In the genomic region with DNA sequence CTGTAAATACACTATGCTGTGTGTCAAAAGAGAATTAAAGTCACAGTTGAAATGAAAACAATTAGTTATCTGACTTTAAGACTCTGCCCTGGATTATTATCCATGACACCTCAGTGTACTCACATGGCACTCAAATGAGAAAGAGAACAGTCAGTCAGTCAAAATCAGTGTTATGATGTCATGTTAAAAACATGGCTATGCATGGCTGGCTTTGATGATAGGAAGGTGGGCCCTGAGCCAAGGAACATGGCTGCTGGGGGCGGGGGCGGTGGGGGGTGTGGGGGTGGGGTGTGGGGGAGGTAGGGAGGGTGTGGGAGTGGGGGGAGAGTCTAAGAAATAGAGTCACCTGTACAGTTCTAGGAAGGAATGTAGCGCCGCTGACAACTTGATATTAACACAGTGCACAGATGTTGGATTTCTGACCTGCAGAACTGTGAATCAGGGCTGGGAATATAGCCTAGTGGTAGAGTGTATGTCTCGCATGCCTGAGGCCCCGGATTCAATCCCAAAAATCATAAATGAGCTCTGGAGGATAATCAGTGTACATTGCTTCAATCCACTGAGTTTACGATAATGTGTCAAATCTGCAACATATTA, we compare ENCODE assay signal across 27 mouse cellular contexts. TPM values are rescaled to one million over a fixed set of nuclear protein-coding genes. Genes with fewer than 3 reads are reported as not detected.
A peak's percentile ranks its signal among the peaks of the same experiment; 100 is the strongest.
DNase-seq lines count a peak whose midpoint lies in the region; ATAC-seq and TF ChIP-seq lines count a peak whose summit lies in the region.
"Had no signal": no experiment of that assay in that cellular context is flagged by ENCODE, and none has a peak within 500 bp of the region (broad histone marks: within the 10 kb centered on the region; RNA-seq: fewer than 3 reads in every experiment).

No protein-coding gene starts in this region.

- H3K4me3 ChIP-seq in heart, embryonic 14.5 days (ENCODE audit: control insufficient read depth in 1 of 2, insufficient read depth in 1 of 2, low read depth in 1 of 2, low read length in 2 of 2), result no peak overlapping the region
- no peak overlapping the region for H3K4me3 ChIP-seq in heart, postnatal 0 days (ENCODE audit: low read depth, low read length)
- H3K4me3 ChIP-seq in kidney, embryonic 16.5 days (ENCODE audit: low read length), result no peak overlapping the region
- no peak overlapping the region for H3K4me3 ChIP-seq in limb, embryonic 14.5 days (replicated peaks; ENCODE audit: low read length)
- H3K4me3 ChIP-seq: embryonic facial prominence, embryonic 12.5 days; embryonic facial prominence, embryonic 15.5 days; gastrocnemius, adult 2 months; hindbrain, embryonic 10.5 days; hindbrain, embryonic 13.5 days; intestine, embryonic 15.5 days had no signal

- no peaks in the 10 kb centered on the region for H3K27me3 ChIP-seq in heart, embryonic 14.5 days (ENCODE audit: control insufficient read depth, insufficient read depth, low read length)
- H3K27me3 ChIP-seq in heart, postnatal 0 days (ENCODE audit: control insufficient read depth, insufficient read depth, low read length), result no peaks in the 10 kb centered on the region
- H3K27me3 ChIP-seq in kidney, embryonic 16.5 days (ENCODE audit: insufficient read depth, low read length), result no peaks in the 10 kb centered on the region
- H3K27me3 ChIP-seq in limb, embryonic 14.5 days (ENCODE audit: control insufficient read depth, insufficient read depth, low read length), result no peaks in the 10 kb centered on the region
- H3K27me3 ChIP-seq: embryonic facial prominence, embryonic 12.5 days; embryonic facial prominence, embryonic 15.5 days; hindbrain, embryonic 13.5 days; intestine, embryonic 15.5 days had no signal

- peaks cover 3 to 4% of the 10 kb centered on the region in 2 experiments; a peak in 2 of 4 replicates for H3K4me1 ChIP-seq in heart, embryonic 14.5 days (ENCODE audit: control insufficient read depth in 2 of 2, insufficient read depth in 2 of 2, low read length in 2 of 2)
- peaks cover 6% of the 10 kb centered on the region; the same call in 1 of the 2 replicates for H3K4me1 ChIP-seq in heart, postnatal 0 days (ENCODE audit: control insufficient read depth, insufficient read depth)
- H3K4me1 ChIP-seq in kidney, embryonic 16.5 days (ENCODE audit: insufficient read depth, low read length), result no peaks in the 10 kb centered on the region
- no peaks in the 10 kb centered on the region for H3K4me1 ChIP-seq in limb, embryonic 14.5 days (ENCODE audit: control insufficient read depth, insufficient read depth, low read length)
- H3K4me1 ChIP-seq: hindbrain, embryonic 10.5 days; hindbrain, embryonic 13.5 days; intestine, embryonic 15.5 days had no signal

- no peaks in the 10 kb centered on the region for H3K9me3 ChIP-seq in heart, embryonic 14.5 days (ENCODE audit: control insufficient read depth, low read length)
- no peaks in the 10 kb centered on the region for H3K9me3 ChIP-seq in heart, postnatal 0 days (replicated peaks; ENCODE audit: control insufficient read depth, low read length)
- H3K9me3 ChIP-seq in kidney, embryonic 16.5 days (ENCODE audit: low read length), result no peaks in the 10 kb centered on the region
- H3K9me3 ChIP-seq in limb, embryonic 14.5 days (ENCODE audit: control insufficient read depth, low read length), result no peaks in the 10 kb centered on the region
- H3K9me3 ChIP-seq: embryonic facial prominence, embryonic 12.5 days; embryonic facial prominence, embryonic 15.5 days; hindbrain, embryonic 10.5 days; hindbrain, embryonic 13.5 days; intestine, embryonic 15.5 days had no signal

- TF ChIP-seq POLR2A in limb, embryonic 14.5 days (IDR thresholded peaks at IDR 0.05; ENCODE audit: borderline replicate concordance, extremely low read depth, insufficient read depth, insufficient read length), result no peak

- no peak overlapping the region for H3K9ac ChIP-seq in heart, embryonic 14.5 days (ENCODE audit: low read length)
- H3K9ac ChIP-seq in heart, postnatal 0 days (replicated peaks; ENCODE audit: low read depth, low read length), result no peak overlapping the region
- no peak overlapping the region for H3K9ac ChIP-seq in kidney, embryonic 16.5 days (replicated peaks; ENCODE audit: low read length)
- H3K9ac ChIP-seq in limb, embryonic 14.5 days (ENCODE audit: low read depth, low read length, severe bottlenecking), result no peak overlapping the region
- H3K9ac ChIP-seq: embryonic facial prominence, embryonic 12.5 days; embryonic facial prominence, embryonic 15.5 days; forebrain, postnatal 0 days; hindbrain, embryonic 13.5 days; intestine, embryonic 15.5 days had no signal

- H3K27ac ChIP-seq in heart, embryonic 14.5 days (replicated peaks in 1 of 2; ENCODE audit: control insufficient read depth in 1 of 2, insufficient read depth in 1 of 2, low read depth in 2 of 2, low read length in 2 of 2), result peak overlapping the region in 1 of 2 experiments; percentile 71; a peak in 3 of 4 replicates
- peak overlapping the region; percentile 70 for H3K27ac ChIP-seq in heart, postnatal 0 days (ENCODE audit: low read depth)
- no peak overlapping the region for H3K27ac ChIP-seq in kidney, embryonic 16.5 days (ENCODE audit: low read length)
- H3K27ac ChIP-seq in limb, embryonic 14.5 days (replicated peaks; ENCODE audit: low read depth, low read length), result no peak overlapping the region
- H3K27ac ChIP-seq: embryonic facial prominence, embryonic 12.5 days; embryonic facial prominence, embryonic 15.5 days; gastrocnemius, adult 2 months; hindbrain, embryonic 10.5 days; hindbrain, embryonic 13.5 days; intestine, embryonic 15.5 days had no signal

- no peaks in the 10 kb centered on the region for H3K36me3 ChIP-seq in heart, embryonic 14.5 days (ENCODE audit: control insufficient read depth, insufficient read depth, low read length)
- no peaks in the 10 kb centered on the region for H3K36me3 ChIP-seq in heart, postnatal 0 days (replicated peaks; ENCODE audit: control insufficient read depth, insufficient read depth, low read length)
- H3K36me3 ChIP-seq in kidney, embryonic 16.5 days (ENCODE audit: insufficient read depth, low read length), result no peaks in the 10 kb centered on the region
- H3K36me3 ChIP-seq in limb, embryonic 14.5 days (ENCODE audit: control insufficient read depth, insufficient read depth, low read length), result no peaks in the 10 kb centered on the region
- H3K36me3 ChIP-seq: embryonic facial prominence, embryonic 12.5 days; embryonic facial prominence, embryonic 15.5 days; hindbrain, embryonic 10.5 days; hindbrain, embryonic 13.5 days; intestine, embryonic 15.5 days had no signal

- 68% methylated on average over 7 of the region's 7 CpGs for WGBS in heart, embryonic 14.5 days
- 52% methylated on average over 7 of the region's 7 CpGs for WGBS in heart, postnatal 0 days
- 65% methylated on average over 7 of the region's 7 CpGs for WGBS in kidney, embryonic 16.5 days
- WGBS in limb, embryonic 14.5 days, result 63% methylated on average over 7 of the region's 7 CpGs

- TF ChIP-seq CTCF in heart, postnatal 0 days (IDR thresholded peaks at IDR 0.05; ENCODE audit: low read depth), result no peak; the same call in 1 of the 2 replicates

- no peak overlapping the region for H3K4me2 ChIP-seq in heart, embryonic 14.5 days (ENCODE audit: low read length)
- no peak overlapping the region for H3K4me2 ChIP-seq in heart, postnatal 0 days (ENCODE audit: low read depth, low read length)
- H3K4me2 ChIP-seq in kidney, embryonic 16.5 days (replicated peaks; ENCODE audit: low read depth, low read length), result no peak overlapping the region
- no peak overlapping the region for H3K4me2 ChIP-seq in limb, embryonic 14.5 days (replicated peaks; ENCODE audit: low read depth, low read length, severe bottlenecking)
- H3K4me2 ChIP-seq: embryonic facial prominence, embryonic 12.5 days; embryonic facial prominence, embryonic 15.5 days; heart, embryonic 11.5 days; hindbrain, embryonic 13.5 days; intestine, embryonic 15.5 days had no signal

- TF ChIP-seq EP300 in heart, postnatal 0 days (IDR thresholded peaks at IDR 0.05; ENCODE audit: low read depth), result no peak

- no peak for DNase-seq in heart, adult 9 months (ENCODE audit: low spot score in 2 of 2)
- DNase-seq in heart, postnatal 0 days (ENCODE audit: low spot score), result peak; percentile 76
- no peak for DNase-seq in heart, adult 8-10 months (ENCODE audit: low spot score)
- no peak for DNase-seq in kidney, postnatal 25 days
- DNase-seq in limb, embryonic 14.5 days (ENCODE audit: low spot score), result peak; percentile 35
- DNase-seq in urinary bladder, adult 18-20 months (ENCODE audit: low spot score in 2 of 2), result no peak
- DNase-seq: adrenal gland, adult 2 months; adrenal gland, postnatal 14 days; cerebellum, adult 11 months; cerebellum, adult 2 months; cerebellum, adult 9-11 months; cerebellum, postnatal 25 days; forebrain, postnatal 0 days; gastrocnemius, adult 2 months; gastrocnemius, postnatal 14 days; kidney, adult 11 months had no signal

- ATAC-seq in heart, embryonic 14.5 days (ENCODE audit: insufficient number of reproducible peaks, insufficient read depth, low FRiP score, low read depth), result peak; percentile 43; the same call in 1 of the 2 replicates
- ATAC-seq in heart, postnatal 0 days (ENCODE audit: insufficient read depth, low read depth), result peak; percentile 88
- ATAC-seq in kidney, embryonic 16.5 days (ENCODE audit: low FRiP score, low TSS enrichment), result 0 out of 2 replicates have a peak, but pooled peaks have one; percentile 31
- ATAC-seq in limb, embryonic 14.5 days (ENCODE audit: low FRiP score, low read depth), result no peak
- ATAC-seq: CD4-positive, CD25-positive, alpha-beta regulatory T cell, adult 4 months; forebrain, embryonic 14.5 days; forebrain, postnatal 0 days; hindbrain, embryonic 16.5 days; intestine, embryonic 15.5 days had no signal

RNA-seq across cellular contexts. Expression of a gene that starts 13.0 kb away (rescaled TPM):
- 87.6 and 87.8 TPM in 2 replicates for polyA plus RNA-seq in heart, embryonic 14.5 days (2014; fragmentation: Nextera tagmentation; extraction: Ambion mirVana)
- 67.9 and 81.0 TPM in 2 replicates for total RNA-seq in heart, postnatal 0 days (2014; rRNA removed; ENCODE audit: low replicate concordance)
- polyA plus RNA-seq in heart, postnatal 0 days (2015; fragmentation: Nextera tagmentation; extraction: Ambion mirVana), result 74.6 and 86.3 TPM in 2 replicates
- 100 to 1,000 TPM; 111 to 122 (median 117) TPM for total RNA-seq in heart, adult 8-10 months (2022)
- polyA plus RNA-seq in kidney, embryonic 16.5 days (2015; fragmentation: Nextera tagmentation; extraction: Ambion mirVana), result 68.8 and 72.0 TPM in 2 replicates
- polyA plus RNA-seq in limb, embryonic 14.5 days (2012; rRNA removed), result 47.9 and 48.5 TPM in 2 replicates
- 82.3 and 87.9 TPM in 2 replicates for polyA plus RNA-seq in limb, embryonic 14.5 days (2014; fragmentation: Nextera tagmentation; extraction: Ambion mirVana)

Comparison
In these comparisons a context has a peak if more than half of its experiments do, and no peak if none do; other contexts are left out.
1. DNase-seq: peak in heart, postnatal 0 days (single experiment) and limb, embryonic 14.5 days (single experiment); none in heart, adult 9 months (0 of 2), heart, adult 8-10 months (single experiment), kidney, postnatal 25 days (0 of 2) and urinary bladder, adult 18-20 months (0 of 2).